Mouse (Mus musculus): Measurements from ENCODE around the gene Rtn4ip1.
"Not testable (repeated sequence)": the region's sequence is repeated elsewhere in the genome, so short reads cannot be mapped to it uniquely, and the experiment has no call there.

Gene Rtn4ip1

DNA sequence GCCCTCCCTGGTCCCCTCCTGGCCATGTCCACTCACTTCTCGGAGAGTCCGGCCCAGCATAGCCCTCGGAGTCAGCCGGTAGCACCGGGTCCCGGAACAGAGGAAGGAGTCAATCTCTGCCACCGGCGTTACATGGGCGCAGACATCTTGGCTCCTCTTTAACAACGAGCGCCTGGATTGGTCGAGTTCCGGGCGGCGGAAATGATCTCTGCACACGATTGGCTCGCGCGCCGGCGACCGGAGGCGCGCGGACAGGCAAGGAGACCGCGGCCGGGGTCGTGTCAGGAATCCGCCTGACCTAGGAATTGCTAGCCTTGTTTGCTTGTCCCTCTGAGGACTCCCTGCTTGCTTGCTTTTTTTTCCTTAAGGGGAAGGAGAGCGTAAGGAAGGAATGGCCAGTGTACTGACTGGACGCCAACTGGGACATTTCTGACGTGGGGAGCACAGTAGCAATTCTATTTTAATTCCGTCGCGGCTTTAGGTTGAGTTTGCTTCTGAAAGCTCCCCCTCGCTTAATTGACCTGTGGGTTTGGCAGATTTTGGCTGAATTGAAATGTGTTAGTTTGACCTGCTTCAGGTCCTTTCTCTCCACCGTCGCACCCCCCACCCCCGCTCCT is at the start of gene Rtn4ip1, which contains the start of gene Qrsl1:
Rtn4ip1 (plus strand) TSS at position 230 of the 617 bp plus-strand sequence.
Qrsl1 (minus strand) TSS at position 168 of the 617 bp plus-strand sequence.
- peak; percentile 95 for DNase-seq

DNA sequence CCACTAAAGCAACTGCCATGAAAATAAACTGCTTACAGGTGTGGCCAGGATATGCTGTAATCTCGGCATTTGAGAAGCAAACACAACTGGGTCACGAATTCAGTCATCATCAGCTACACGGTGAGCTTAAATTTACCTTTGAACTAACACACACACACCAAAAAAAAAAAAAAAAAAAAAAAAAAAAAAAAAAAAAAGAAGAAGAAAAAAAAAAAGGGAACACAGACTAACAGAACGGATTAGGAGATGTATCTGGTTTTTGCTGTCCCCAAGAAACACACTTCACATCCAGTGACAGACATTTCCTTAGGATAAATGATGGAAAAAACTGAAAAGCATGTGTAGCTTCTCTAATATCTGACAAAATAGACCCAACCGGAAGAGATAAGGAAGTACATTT is 49.7 kb upstream of the Rtn4ip1 start:
- no peak for DNase-seq

GRCm38 (mm10) chr10:43855916-43856315 is 45.7 kb upstream of the Rtn4ip1 start:
- DNase-seq = no peak

DNA sequence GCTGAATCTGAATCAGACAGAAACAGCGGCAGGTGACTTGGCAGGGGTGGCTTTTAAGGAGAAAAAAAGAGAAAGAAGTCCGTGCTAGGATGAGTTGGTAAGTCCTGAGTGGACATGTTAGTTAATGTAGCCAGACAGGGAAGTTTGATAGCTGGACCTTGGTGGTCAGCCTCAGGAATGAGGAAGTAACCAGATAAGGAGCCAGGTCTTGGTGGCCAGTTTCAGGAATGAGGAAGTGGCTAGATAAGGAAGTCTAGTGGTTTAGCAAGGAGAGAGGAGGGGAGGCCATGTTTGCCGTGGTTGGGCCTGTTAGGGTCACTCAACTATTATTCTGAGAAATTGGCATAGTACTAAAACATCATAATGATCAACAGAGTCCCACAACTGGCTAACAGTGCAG is 45.3 kb upstream of the Rtn4ip1 start:
- no peak for DNase-seq

DNA sequence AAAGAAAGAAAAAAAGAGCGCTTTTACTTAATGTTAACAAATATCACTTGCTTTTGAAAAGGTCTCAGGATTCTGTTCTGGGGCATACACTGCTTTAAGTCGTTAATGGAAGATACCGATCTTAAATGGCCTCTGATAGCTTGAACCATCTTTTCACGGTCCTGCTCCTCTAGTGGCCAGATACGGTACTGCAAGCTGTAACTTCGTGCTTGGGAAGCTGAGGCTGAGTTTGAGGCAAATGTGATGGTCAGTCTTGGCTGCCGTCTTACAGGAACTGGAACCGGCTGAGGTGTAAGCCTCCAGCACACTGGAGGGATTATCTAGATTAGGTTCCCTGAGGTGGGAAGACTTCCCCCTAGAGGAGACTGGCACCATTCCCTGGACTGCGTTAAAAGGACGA is 30.9 kb upstream of the Rtn4ip1 start:
- peak; percentile 17 to 67 for DNase-seq

DNA sequence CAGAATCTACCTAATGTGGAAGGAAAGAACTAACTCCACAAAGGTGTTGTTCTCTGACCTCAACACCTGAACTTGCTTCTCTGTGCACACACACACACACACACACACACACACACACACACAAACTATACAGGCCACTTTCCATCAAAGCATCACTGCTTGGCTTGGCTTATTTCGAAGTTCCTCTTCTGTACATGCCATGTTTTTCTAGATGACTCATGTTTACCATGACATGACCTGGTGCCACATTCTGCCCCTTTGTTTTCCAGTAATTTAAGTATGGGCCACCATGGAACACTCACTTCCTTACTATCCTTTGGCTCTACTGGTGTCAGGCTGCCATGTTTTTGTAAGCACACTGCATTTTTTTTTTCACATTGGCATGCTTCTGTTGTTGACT is 30.1 kb upstream of the Rtn4ip1 start:
- no peak for DNase-seq

GRCm38 (mm10) chr10:43887676-43888075 is 13.9 kb upstream of the Rtn4ip1 start:
- DNase-seq = no peak

- no peak for DNase-seq
Measured at GRCm38 (mm10) chr10:43888976-43889375, 12.6 kb upstream of the Rtn4ip1 start.

GRCm38 (mm10) chr10:43892971-43893370 is 8.6 kb upstream of the Rtn4ip1 start:
- peak; percentile 4 to 8 for DNase-seq

DNA sequence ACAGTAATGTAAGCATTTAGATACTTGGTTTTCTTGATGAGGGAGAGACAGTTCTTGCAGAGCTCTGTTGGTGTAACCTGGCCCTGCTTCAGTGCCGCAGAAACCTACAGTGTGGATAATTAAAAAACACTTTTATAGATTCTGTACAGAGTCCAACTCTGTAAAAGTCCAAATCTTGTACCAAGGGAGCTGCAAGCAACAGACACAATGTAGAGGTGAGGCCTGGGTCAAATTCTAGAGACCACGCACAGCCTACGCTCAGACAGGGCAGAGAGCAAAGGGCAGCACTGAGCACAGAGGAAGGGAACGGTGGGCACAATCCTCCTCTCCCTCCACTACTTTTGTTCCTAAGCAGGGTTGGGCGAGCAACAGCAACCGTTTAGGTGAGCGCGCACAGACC is 5.5 kb upstream of the Rtn4ip1 start:
- DNase-seq = peak in 1 of 2 experiments; percentile 16

DNA sequence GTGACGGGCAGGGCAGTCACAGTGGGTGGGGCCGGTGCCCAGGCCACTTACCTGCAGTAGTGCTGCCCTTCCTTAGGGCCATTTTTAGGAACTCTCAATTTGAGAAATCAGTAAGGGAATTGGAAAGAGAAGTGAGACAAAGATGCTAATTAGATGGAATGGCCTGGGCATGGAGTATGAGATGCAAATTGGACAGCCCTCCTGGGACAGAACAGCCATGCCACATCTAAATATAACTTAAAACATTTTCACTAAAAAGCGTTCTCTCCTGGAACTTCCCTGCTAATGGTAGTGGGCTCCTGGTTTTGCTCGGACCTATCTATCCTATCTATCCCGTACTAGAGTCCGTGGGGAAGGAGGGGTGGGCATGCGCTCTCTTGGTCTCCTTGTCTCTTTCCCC is 3.3 kb upstream of the Rtn4ip1 start:
- DNase-seq = no peak

DNA sequence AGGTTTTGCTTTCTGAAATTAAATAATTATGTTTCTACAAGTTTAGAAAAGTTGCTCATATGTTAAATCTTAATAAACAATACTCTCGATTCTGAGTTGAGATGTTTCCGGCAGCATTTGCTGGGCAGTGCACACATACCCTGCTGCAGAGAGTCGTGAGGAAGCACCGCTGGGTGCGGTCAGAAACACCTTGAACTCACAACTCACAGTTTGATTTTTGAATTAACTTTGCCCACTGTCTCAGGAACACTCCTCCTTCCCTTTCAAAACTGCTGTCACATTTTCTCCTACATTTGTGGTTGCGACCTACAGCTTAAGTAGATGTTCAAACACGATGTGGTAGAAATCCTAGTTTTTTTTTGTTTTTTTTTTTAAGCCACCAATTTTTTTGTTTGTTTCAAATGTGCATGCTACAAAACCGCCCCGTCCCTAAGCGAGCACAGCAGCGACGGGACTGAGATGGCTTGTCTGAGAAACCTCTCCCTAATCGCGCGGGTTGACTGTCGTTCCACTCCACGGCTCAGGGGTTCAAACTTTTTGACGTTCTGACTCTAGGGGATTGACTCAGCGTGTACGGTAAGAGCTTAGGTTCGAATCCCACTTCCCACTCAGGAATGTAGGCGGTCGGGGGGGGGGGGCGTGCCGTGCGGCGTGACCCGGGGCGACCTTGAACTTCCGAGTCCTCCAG is 580 bp upstream of the Rtn4ip1 start:
- no peak for DNase-seq

- DNase-seq = no peak
Measured at GRCm38 (mm10) chr10:43904569-43904968, 3.0 kb downstream of the Rtn4ip1 start.

- DNase-seq = no peak
Measured at GRCm38 (mm10) chr10:43910032-43910872, 8.6 kb downstream of the Rtn4ip1 start.

- DNase-seq = no peak
Measured at GRCm38 (mm10) chr10:43910873-43911142, 9.2 kb downstream of the Rtn4ip1 start.

DNA sequence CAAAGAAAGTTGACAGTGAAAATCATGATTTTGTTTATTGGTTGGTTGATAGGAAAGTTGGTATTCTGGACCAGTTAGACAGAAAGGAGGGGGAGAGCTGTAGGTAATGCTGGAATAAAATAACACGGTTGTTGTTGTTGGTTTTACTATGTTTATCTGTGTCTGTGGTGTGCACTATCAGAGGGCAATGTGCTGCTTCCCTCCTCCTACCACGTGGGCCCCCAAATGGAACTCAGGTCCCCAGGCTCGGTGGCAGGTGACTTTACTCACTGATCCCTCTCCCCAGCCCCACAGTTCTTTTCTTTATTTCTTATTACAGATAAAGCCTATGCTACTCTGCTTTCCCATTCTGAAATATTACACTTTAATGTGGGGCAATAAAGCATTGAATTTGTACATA is 10.6 kb downstream of the Rtn4ip1 start:
- no peak for DNase-seq

DNA sequence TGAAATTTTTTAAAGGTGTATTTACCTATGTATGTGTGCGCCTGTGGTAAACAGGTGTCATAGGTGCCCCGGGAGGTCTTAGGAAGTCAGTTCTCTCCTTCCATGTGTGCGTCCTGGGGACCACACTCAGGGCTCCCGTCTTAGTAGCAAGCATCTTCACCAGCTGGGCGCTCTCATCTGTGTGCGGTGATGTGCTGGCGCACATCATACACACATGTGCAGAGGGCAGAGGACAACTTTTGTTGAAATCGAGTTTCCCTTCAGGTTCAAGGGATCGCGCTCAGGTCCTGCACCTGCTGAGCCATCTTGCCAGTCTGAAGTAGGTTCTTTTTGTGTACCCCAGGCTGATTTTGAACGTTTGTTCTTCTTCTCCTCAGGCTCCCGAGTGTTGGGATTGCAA is 14.6 kb downstream of the Rtn4ip1 start:
- no peak for DNase-seq

DNA sequence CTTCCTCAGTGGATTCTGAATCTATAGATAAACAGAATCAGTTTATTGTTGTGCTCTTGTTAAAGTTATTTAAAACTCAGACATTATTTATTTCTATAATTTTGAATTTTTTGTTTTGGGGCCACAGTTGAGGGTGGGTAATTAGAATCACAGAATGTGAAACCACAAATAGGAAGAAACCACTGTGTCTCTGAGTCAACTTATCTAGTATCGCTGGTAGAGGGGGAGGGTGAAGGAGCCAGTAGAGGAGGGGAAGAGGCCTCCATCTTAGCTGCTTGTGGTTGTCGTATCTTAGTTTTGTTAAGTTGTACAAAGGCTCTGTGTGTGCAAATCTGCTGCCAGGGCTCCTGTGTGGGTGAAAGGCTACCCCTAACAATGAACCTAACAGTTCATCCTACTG is 15.1 kb downstream of the Rtn4ip1 start:
- DNase-seq = no peak

DNA sequence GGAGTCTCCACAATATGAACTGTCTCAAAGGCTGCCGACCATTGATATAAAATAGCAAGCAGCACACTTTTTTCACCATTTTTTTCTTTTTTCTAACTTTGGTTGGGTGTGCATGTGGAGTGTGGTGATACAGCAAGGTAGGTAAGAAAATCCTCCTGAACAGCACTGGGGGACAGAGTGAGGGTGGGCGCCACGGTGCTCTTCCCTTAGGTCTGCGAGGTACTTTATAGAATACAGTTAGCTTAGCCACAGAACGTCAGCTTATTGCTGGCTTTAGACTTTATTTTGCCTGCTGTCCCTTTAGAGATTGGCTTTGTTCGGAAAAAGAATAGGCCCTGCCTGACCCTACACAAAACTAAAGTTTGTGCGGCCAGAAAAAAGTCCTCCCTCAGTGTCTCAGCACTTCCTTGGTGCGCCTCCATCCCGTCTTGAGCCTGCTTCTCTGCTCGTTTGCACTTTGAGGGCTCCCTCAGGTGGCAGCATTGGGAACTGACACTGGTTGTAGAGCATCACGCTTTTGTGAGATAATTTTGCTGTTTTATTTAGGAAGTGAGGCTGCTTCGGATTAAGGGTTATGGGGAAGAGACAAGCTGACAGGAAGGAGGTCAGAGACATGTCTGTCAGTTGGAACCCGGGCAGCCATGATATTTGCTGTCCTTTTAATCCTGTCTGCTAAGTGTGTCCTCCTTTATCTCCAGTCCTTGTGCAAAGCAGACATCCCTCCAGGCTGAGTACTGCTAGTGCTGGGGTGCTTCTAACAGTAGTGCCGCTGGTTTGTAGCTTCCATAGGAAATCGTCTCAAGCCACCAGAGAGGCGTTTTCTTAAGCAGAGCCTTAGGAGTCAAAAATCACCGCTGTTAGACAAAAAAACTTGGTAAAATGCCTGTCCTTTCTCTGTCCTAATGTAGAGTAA is 17.3 kb downstream of the Rtn4ip1 start:
- DNase-seq = peak; percentile 77 to 94

DNA sequence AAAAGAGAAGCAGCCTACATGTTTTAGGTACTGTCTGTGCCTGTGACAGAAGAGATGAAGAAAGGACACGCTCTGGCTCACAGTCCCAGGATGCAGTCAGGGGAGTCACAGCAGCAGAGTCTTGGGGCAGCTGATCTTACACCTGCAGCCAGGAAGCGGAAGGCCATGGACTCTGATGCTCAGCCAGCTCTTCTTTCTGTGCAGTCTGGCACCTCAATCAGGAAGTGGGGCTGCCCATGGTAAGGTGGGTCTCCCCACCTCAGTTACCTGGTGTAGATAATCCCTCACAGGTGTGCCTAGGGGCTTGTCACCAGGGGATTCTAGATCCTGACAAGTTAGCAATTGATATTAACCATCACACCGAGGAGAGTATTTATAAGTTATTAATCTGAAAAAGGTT is 21.5 kb downstream of the Rtn4ip1 start:
- no peak for DNase-seq

DNA sequence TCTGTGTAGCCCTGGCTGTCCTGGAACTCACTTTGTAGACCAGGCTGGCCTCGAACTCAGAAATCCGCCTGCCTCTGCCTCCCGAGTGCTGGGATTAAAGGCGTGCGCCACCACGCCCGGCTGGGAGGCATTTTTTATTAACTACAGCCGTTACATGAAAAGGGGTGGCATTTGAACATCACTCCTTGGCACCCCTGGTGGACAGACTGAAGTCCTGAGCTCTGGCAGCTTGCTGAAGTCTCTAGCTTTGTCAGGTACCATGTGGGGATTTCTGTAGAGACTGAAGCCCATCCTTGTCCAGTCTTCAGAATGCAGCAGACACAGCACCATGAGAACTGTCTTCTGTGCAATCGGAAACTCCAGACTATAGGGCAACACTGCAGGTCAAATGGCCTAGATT is 24.2 kb downstream of the Rtn4ip1 start:
- not testable (repeated sequence) for DNase-seq

DNA sequence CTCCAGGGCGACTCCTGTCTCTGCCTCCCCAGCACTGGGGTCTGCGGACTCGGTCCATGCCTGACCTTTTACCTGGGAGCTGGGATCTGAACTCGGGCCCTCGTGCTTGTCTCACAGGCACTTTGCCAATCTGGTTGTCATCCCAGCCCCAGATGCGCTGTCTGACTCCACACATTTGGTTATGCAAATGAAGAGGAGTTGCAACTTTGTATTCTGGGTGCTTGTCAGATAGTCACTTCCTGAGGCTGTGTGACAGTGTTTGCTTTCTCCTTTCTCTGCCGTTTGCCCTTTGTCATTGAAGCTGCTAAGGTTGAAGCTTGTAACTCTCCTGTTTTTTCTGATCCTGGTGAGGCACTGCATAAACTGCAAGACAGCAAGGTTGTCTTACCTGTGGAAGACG is 26.1 kb downstream of the Rtn4ip1 start:
- DNase-seq = no peak

DNA sequence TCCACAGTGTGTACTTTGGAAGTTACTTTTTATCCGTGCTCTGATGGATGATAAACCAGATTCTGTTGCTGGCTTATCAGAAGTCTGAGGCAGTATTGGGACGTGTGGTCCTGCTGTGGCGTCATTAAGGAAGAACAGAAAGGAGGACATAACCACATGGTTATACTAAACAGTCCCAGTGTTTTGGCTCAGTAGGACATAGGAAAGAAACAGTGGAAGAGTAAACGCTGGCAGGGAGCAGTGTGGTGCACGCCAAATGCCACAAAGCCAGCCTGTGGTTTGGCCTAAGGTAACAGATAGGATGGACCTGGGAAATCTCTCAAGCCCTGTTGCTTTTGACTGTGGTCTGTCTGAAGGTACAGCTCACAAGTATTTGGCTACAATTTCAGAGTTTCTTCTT is 27.0 kb downstream of the Rtn4ip1 start:
- peak in 1 of 2 experiments; percentile 11 for DNase-seq

Measured in kidney, postnatal 36 days (tissue).